Mouse (Mus musculus) forebrain, embryonic 10.5 days (tissue): ENCODE measurements around the gene Eef2. TPM values are rescaled to one million over a fixed set of nuclear protein-coding genes. Genes with fewer than 3 reads are reported as not detected.
"Not testable (repeated sequence)": the region's sequence is repeated elsewhere in the genome, so short reads cannot be mapped to it uniquely, and the experiment has no call there.

Experiments used
- DNase-seq: peaks from one replicate; pipeline ENCODE4 v3.0.0-alpha.2; 2017; ENCODE audit warnings: low spot score; ENCODE audit errors: extremely low spot score
- H3K27ac ChIP-seq: fragments of 300-500 bp; sonication (generic); 2 replicates; pipeline ENCODE4 v1.5.1; 2016; ENCODE audit warnings: mild to moderate bottlenecking
- H3K27me3 ChIP-seq: fragments of 300-500 bp; sonication (generic); 2 replicates; pipeline ENCODE4 v1.6.1; 2016; ENCODE audit warnings: mild to moderate bottlenecking; ENCODE audit not compliant: poor library complexity, severe bottlenecking
- H3K36me3 ChIP-seq: fragments of 300-500 bp; sonication (generic); replicated peaks from 2 replicates; pipeline ENCODE4 v1.6.1; 2016; ENCODE audit warnings: mild to moderate bottlenecking, moderate library complexity
- H3K4me1 ChIP-seq: fragments of 300-500 bp; sonication (generic); 2 replicates; pipeline ENCODE4 v1.6.1; 2016
- H3K4me3 ChIP-seq: fragments of 300-500 bp; sonication (generic); 2 replicates; pipeline ENCODE4 v1.5.1; 2016; ENCODE audit warnings: mild to moderate bottlenecking, moderate library complexity
- H3K9me3 ChIP-seq: fragments of 300-500 bp; sonication (generic); 2 replicates; pipeline ENCODE4 v1.6.1; 2016; ENCODE audit warnings: mild to moderate bottlenecking, moderate library complexity
- WGBS: fragments of 180-500 bp; shearing (Covaris S2); methylation state at CpG from one replicate; pipeline ENCODE4 v1.1.7; 2016; 5-methylcytosine and 5-hydroxymethylcytosine counted together
- polyA plus RNA-seq: library from polyadenylated mRNA; unstranded; fragments of >200 nt; fragmentation: Nextera tagmentation; extraction: Ambion mirVana; gene quantifications from 2 replicates; pipeline ENCODE4 v1.2.1, GENCODE M21; 2016

Eef2 gene
- polyA plus RNA-seq, 1 experiment from 2014 or later, result 599 TPM

- peaks cover 56% of the 10 kb centered on the region for H3K36me3 ChIP-seq
- no peaks in the 10 kb centered on the region for H3K27me3 ChIP-seq
- H3K27ac ChIP-seq, result peak overlapping the region; percentile 98
- peaks cover 89% of the 10 kb centered on the region for H3K4me1 ChIP-seq
- H3K9me3 ChIP-seq, result no peaks in the 10 kb centered on the region
- peak overlapping the region; percentile 98 for H3K4me3 ChIP-seq
- no peak for DNase-seq
- 23% methylated on average over 16 of the region's 16 CpGs for WGBS
Observed at GRCm38 (mm10) chr10:81177491-81177925, 1.1 kb downstream of the Eef2 start.

- peak overlapping the region; percentile 98 for H3K27ac ChIP-seq
- peak overlapping the region; percentile 98 for H3K4me3 ChIP-seq
- no peak for DNase-seq
- peaks cover 57% of the 10 kb centered on the region for H3K36me3 ChIP-seq
- H3K9me3 ChIP-seq, result no peaks in the 10 kb centered on the region
- H3K4me1 ChIP-seq, result peaks cover 85% of the 10 kb centered on the region
- no peaks in the 10 kb centered on the region for H3K27me3 ChIP-seq
- WGBS, result 74% methylated on average over 14 of the region's 14 CpGs
Observed at GRCm38 (mm10) chr10:81177958-81178712, 1.7 kb downstream of the Eef2 start.

GRCm38 (mm10) chr10:81178927-81179326 lies 2.5 kb downstream of the Eef2 start:
- no peaks in the 10 kb centered on the region for H3K27me3 ChIP-seq
- no peaks in the 10 kb centered on the region for H3K9me3 ChIP-seq
- H3K4me3 ChIP-seq, result peak overlapping the region; percentile 98
- peaks cover 84% of the 10 kb centered on the region for H3K4me1 ChIP-seq
- WGBS, result 94% methylated on average over 11 of the region's 11 CpGs
- no peak overlapping the region for H3K27ac ChIP-seq
- DNase-seq, result no peak
- peaks cover 58% of the 10 kb centered on the region for H3K36me3 ChIP-seq

- H3K27ac ChIP-seq, result no peak overlapping the region
- no peaks in the 10 kb centered on the region for H3K9me3 ChIP-seq
- WGBS, result 93% methylated on average over 32 of the region's 32 CpGs
- no peaks in the 10 kb centered on the region for H3K27me3 ChIP-seq
- no peak for DNase-seq
- H3K36me3 ChIP-seq, result peaks cover 66% of the 10 kb centered on the region
- H3K4me3 ChIP-seq, result peak overlapping the region; percentile 98; the same call in 1 of the 2 replicates
- H3K4me1 ChIP-seq, result peaks cover 84% of the 10 kb centered on the region
Observed at GRCm38 (mm10) chr10:81179451-81180342, 3.3 kb downstream of the Eef2 start.

GRCm38 (mm10) chr10:81180946-81181345 lies 4.5 kb downstream of the Eef2 start:
- Histone ChIP-seq H3K27me3 (no peaks in the 10 kb centered on the region), H3K36me3 (peaks cover 78% of the 10 kb centered on the region), H3K27ac (no peak overlapping the region), H3K4me1 (peaks cover 76% of the 10 kb centered on the region), H3K4me3 (peak overlapping the region; percentile 76; the same call in 1 of the 2 replicates), H3K9me3 (no peaks in the 10 kb centered on the region)
- WGBS, result 90% methylated on average over 13 of the region's 13 CpGs
- DNase-seq, result no peak

- Histone ChIP-seq H3K4me3 (peak overlapping the region; percentile 76; the same call in 1 of the 2 replicates), H3K36me3 (peaks cover 84% of the 10 kb centered on the region), H3K4me1 (peaks cover 72% of the 10 kb centered on the region)
- WGBS, result 80% methylated on average over 12 of the region's 12 CpGs
- not testable (repeated sequence) for H3K9me3 ChIP-seq, H3K27ac ChIP-seq, DNase-seq, H3K27me3 ChIP-seq
Observed at GRCm38 (mm10) chr10:81181860-81182259, 5.4 kb downstream of the Eef2 start.

GRCm38 (mm10) chr10:81182336-81183333 lies 6.2 kb downstream of the Eef2 start, which contains the start of gene Dapk3:
Gene Dapk3 (plus strand): TSS chr10:81183005.
- Histone ChIP-seq H3K27me3 (no peaks in the 10 kb centered on the region), H3K27ac (peak within 1 kb of the TSS; percentile 90), H3K4me3 (peak within 1 kb of the TSS; percentile 76), H3K9me3 (no peaks in the 10 kb centered on the region), H3K36me3 (peaks cover 85% of the 10 kb centered on the region), H3K4me1 (peaks cover 68% of the 10 kb centered on the region)
- WGBS, result 4% methylated on average over 53 of the region's 53 CpGs
- peak; percentile 99 for DNase-seq

GRCm38 (mm10) chr10:81183805-81184204 lies 7.4 kb downstream of the Eef2 start, which contains the start of gene 4930442H23Rik:
Gene 4930442H23Rik (minus strand): TSS chr10:81183849.
- Histone ChIP-seq H3K27ac (peak within 1 kb of the TSS; percentile 90), H3K4me1 (peaks cover 57% of the 10 kb centered on the region), H3K36me3 (peaks cover 83% of the 10 kb centered on the region), H3K27me3 (no peaks in the 10 kb centered on the region), H3K4me3 (peak within 1 kb of the TSS; percentile 76), H3K9me3 (no peaks in the 10 kb centered on the region)
- 96% methylated on average over 5 of the region's 5 CpGs for WGBS
- no peak for DNase-seq

GRCm38 (mm10) chr10:81184765-81185164 lies 8.3 kb downstream of the Eef2 start:
- WGBS, result 76% methylated on average over 4 of the region's 4 CpGs
- Histone ChIP-seq H3K27ac (peak overlapping the region; percentile 68), H3K27me3 (no peaks in the 10 kb centered on the region), H3K9me3 (no peaks in the 10 kb centered on the region), H3K36me3 (peaks cover 78% of the 10 kb centered on the region), H3K4me3 (peak overlapping the region; percentile 76; the same call in 1 of the 2 replicates), H3K4me1 (peaks cover 47% of the 10 kb centered on the region)
- DNase-seq, result no peak

- no peaks in the 10 kb centered on the region for H3K9me3 ChIP-seq
- no peak overlapping the region for H3K27ac ChIP-seq
- H3K27me3 ChIP-seq, result no peaks in the 10 kb centered on the region
- 94% methylated on average over 9 of the region's 9 CpGs for WGBS
- peaks cover 74% of the 10 kb centered on the region for H3K36me3 ChIP-seq
- H3K4me1 ChIP-seq, result peaks cover 40% of the 10 kb centered on the region
- no peak overlapping the region for H3K4me3 ChIP-seq
- no peak for DNase-seq
Observed at GRCm38 (mm10) chr10:81187161-81187560, 10.7 kb downstream of the Eef2 start.

GRCm38 (mm10) chr10:81189821-81190220 lies 13.4 kb downstream of the Eef2 start:
- 77% methylated on average over 26 of the region's 26 CpGs for WGBS
- H3K4me3 ChIP-seq, result no peak overlapping the region
- no peak for DNase-seq
- no peaks in the 10 kb centered on the region for H3K9me3 ChIP-seq
- H3K4me1 ChIP-seq, result peaks cover 45% of the 10 kb centered on the region
- H3K27ac ChIP-seq, result no peak overlapping the region
- H3K27me3 ChIP-seq, result peaks cover 21% of the 10 kb centered on the region
- H3K36me3 ChIP-seq, result peaks cover 59% of the 10 kb centered on the region
